Mouse (Mus musculus): ENCODE data around the gene Lama5. TPM values are rescaled to one million over a fixed set of nuclear protein-coding genes. Genes with fewer than 3 reads are reported as not detected.

The Lama5 gene
- polyA plus RNA-seq, 1 experiment from 2014 or later, result 65.1 TPM

DNA sequence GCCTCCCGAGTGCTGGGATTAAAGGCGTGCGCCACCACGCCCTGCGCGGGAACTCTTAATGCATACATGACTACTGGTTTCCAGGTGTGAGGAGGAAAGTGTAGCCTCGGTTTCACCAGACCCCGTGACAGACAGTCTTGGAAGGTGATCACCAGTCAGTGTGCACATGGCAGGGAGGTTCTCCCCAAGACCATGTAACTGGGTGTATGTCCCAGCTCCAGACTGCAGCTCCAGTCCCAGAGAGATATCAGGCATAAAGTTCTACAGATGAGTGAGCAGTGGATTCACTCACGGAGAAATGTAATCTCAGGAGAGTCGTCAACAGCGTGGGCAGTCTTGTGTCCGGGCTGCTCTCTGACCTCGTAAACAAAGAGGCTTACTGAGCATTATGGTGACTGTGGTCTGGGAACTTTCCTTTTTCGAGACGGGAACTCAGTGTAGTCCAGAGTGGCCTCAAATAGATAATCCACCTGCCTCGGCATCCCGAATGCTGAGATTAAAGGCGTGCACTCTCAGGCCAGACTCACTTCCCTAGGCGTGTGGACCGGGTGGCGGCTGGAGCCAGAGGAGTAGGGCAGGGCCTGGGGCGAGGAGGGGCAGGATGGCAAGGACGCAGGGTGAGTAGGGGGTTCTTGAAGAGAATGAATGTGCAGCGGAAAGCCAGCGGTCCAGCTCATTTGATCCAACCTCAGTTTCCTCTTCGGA lies 30.8 kb upstream of the Lama5 start:
- WGBS, result 24% methylated on average over 26 of the region's 26 CpGs
- H3K27ac ChIP-seq (ENCODE audit: low read depth), result peak overlapping the region; percentile 91
- H3K9me3 ChIP-seq (ENCODE audit: control insufficient read depth, low read length), result no peaks in the 10 kb centered on the region
- H3K9ac ChIP-seq (ENCODE audit: low read length), result peak overlapping the region; percentile 58
- H3K36me3 ChIP-seq (ENCODE audit: control insufficient read depth, insufficient read depth, low read length), result peaks cover 35% of the 10 kb centered on the region
- no peaks in the 10 kb centered on the region for H3K27me3 ChIP-seq (replicated peaks; ENCODE audit: control insufficient read depth, insufficient read depth, low read length)
- H3K4me2 ChIP-seq (ENCODE audit: low read length), result peak overlapping the region; percentile 82
- no peak for DNase-seq (ENCODE audit: low spot score)
- peaks cover 11% of the 10 kb centered on the region for H3K4me1 ChIP-seq (replicated peaks; ENCODE audit: control insufficient read depth, insufficient read depth, low read length)
- peak; percentile 71 for ATAC-seq (replicated peaks; ENCODE audit: low FRiP score, low TSS enrichment, low read depth)
- H3K4me3 ChIP-seq (ENCODE audit: low read depth, low read length), result peak overlapping the region; percentile 86

GRCm38 (mm10) chr2:180255701-180256100 lies 30.0 kb upstream of the Lama5 start:
- DNase-seq (ENCODE audit: low spot score) (no peak), ATAC-seq (replicated peaks; ENCODE audit: low FRiP score, low TSS enrichment, low read depth) (no peak)
- H3K9me3 ChIP-seq (ENCODE audit: control insufficient read depth, low read length), result no peaks in the 10 kb centered on the region
- H3K27ac ChIP-seq (ENCODE audit: low read depth), result no peak overlapping the region
- no peak overlapping the region for H3K9ac ChIP-seq (ENCODE audit: low read length)
- peaks cover 27% of the 10 kb centered on the region for H3K36me3 ChIP-seq (ENCODE audit: control insufficient read depth, insufficient read depth, low read length)
- H3K4me3 ChIP-seq (ENCODE audit: low read depth, low read length), result 0 out of 2 replicates have a peak overlapping the region, but pooled peaks have one; percentile 86
- H3K27me3 ChIP-seq (replicated peaks; ENCODE audit: control insufficient read depth, insufficient read depth, low read length), result no peaks in the 10 kb centered on the region
- WGBS, result 90% methylated on average over 9 of the region's 9 CpGs
- H3K4me1 ChIP-seq (replicated peaks; ENCODE audit: control insufficient read depth, insufficient read depth, low read length), result peaks cover 11% of the 10 kb centered on the region
- H3K4me2 ChIP-seq (ENCODE audit: low read length), result peak overlapping the region; percentile 82

GRCm38 (mm10) chr2:180254436-180255209 lies 29.0 kb upstream of the Lama5 start:
- no peak overlapping the region for H3K9ac ChIP-seq (ENCODE audit: low read length)
- H3K9me3 ChIP-seq (ENCODE audit: control insufficient read depth, low read length), result no peaks in the 10 kb centered on the region
- H3K27ac ChIP-seq (ENCODE audit: low read depth), result no peak overlapping the region
- no peak overlapping the region for H3K4me2 ChIP-seq (ENCODE audit: low read length)
- DNase-seq (ENCODE audit: low spot score), result no peak
- WGBS, result 83% methylated on average over 5 of the region's 5 CpGs
- no peak overlapping the region for H3K4me3 ChIP-seq (ENCODE audit: low read depth, low read length)
- H3K36me3 ChIP-seq (ENCODE audit: control insufficient read depth, insufficient read depth, low read length), result peaks cover 17% of the 10 kb centered on the region
- peaks cover 11% of the 10 kb centered on the region for H3K4me1 ChIP-seq (replicated peaks; ENCODE audit: control insufficient read depth, insufficient read depth, low read length)
- no peaks in the 10 kb centered on the region for H3K27me3 ChIP-seq (replicated peaks; ENCODE audit: control insufficient read depth, insufficient read depth, low read length)
- no peak for ATAC-seq (replicated peaks; ENCODE audit: low FRiP score, low TSS enrichment, low read depth)

- H3K9ac ChIP-seq (ENCODE audit: low read length), result no peak overlapping the region
- no peak overlapping the region for H3K4me2 ChIP-seq (ENCODE audit: low read length)
- no peak for ATAC-seq (replicated peaks; ENCODE audit: low FRiP score, low TSS enrichment, low read depth)
- H3K27me3 ChIP-seq (replicated peaks; ENCODE audit: control insufficient read depth, insufficient read depth, low read length), result no peaks in the 10 kb centered on the region
- no peak overlapping the region for H3K27ac ChIP-seq (ENCODE audit: low read depth)
- no peak for DNase-seq (ENCODE audit: low spot score)
- no peaks in the 10 kb centered on the region for H3K9me3 ChIP-seq (ENCODE audit: control insufficient read depth, low read length)
- peaks cover 8% of the 10 kb centered on the region; the same call in 1 of the 2 replicates for H3K4me1 ChIP-seq (replicated peaks; ENCODE audit: control insufficient read depth, insufficient read depth, low read length)
- H3K4me3 ChIP-seq (ENCODE audit: low read depth, low read length), result no peak overlapping the region
- no peaks in the 10 kb centered on the region for H3K36me3 ChIP-seq (ENCODE audit: control insufficient read depth, insufficient read depth, low read length)
- WGBS, result 62% methylated on average over 3 of the region's 3 CpGs
These were observed 26.2 kb upstream of the Lama5 start for GRCm38 (mm10) chr2:180251838-180252237.

DNA sequence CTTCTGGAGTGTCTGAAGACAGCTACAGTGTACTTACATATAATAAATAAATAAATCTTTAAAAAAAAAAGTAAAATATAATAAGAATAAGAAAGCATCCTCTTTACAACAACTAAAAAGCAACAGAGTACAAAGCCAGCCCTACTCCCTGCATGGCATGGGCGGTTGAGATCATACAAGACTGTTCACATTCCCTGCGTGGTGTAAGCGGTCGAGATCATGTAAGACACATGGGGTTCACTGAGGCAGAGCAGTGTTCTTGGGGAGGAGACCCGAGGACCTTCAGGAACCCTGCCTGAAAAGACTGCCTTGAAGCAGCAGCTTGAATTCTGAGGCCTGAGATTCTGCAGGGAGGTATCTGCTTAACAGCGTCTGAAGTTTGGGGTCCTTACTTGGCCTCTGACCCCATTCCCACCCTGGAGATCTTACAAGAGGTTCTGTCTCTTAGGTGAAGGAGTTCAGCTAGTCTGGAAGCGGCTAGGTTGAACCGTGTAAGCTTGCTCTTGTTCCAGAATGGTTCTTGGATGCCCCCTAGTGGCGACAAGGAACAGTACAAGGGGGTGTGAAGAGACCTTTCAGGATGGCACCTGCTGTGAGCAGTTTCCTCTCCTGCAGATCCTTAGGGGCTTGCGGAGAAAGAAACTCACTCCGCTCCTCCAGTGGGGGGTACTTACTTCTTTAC lies 25.4 kb upstream of the Lama5 start:
- no peak overlapping the region for H3K4me2 ChIP-seq (ENCODE audit: low read length)
- no peaks in the 10 kb centered on the region for H3K9me3 ChIP-seq (ENCODE audit: control insufficient read depth, low read length)
- no peak overlapping the region for H3K9ac ChIP-seq (ENCODE audit: low read length)
- H3K27ac ChIP-seq (ENCODE audit: low read depth), result no peak overlapping the region
- DNase-seq (ENCODE audit: low spot score), result peak; percentile 90
- no peaks in the 10 kb centered on the region for H3K36me3 ChIP-seq (ENCODE audit: control insufficient read depth, insufficient read depth, low read length)
- peaks cover 8% of the 10 kb centered on the region; the same call in 1 of the 2 replicates for H3K4me1 ChIP-seq (replicated peaks; ENCODE audit: control insufficient read depth, insufficient read depth, low read length)
- 29% methylated on average over 11 of the region's 11 CpGs for WGBS
- ATAC-seq (replicated peaks; ENCODE audit: low FRiP score, low TSS enrichment, low read depth), result peak; percentile 75
- H3K27me3 ChIP-seq (replicated peaks; ENCODE audit: control insufficient read depth, insufficient read depth, low read length), result no peaks in the 10 kb centered on the region
- H3K4me3 ChIP-seq (ENCODE audit: low read depth, low read length), result no peak overlapping the region

GRCm38 (mm10) chr2:180248947-180249660 lies 23.4 kb upstream of the Lama5 start:
- Histone ChIP-seq H3K4me3 (ENCODE audit: low read depth, low read length) (no peak overlapping the region), H3K4me1 (replicated peaks; ENCODE audit: control insufficient read depth, insufficient read depth, low read length) (0 out of 2 replicates have a peak, but pooled peaks cover 4% of the 10 kb centered on the region), H3K27me3 (replicated peaks; ENCODE audit: control insufficient read depth, insufficient read depth, low read length) (no peaks in the 10 kb centered on the region), H3K9ac (ENCODE audit: low read length) (no peak overlapping the region), H3K9me3 (ENCODE audit: control insufficient read depth, low read length) (no peaks in the 10 kb centered on the region), H3K4me2 (ENCODE audit: low read length) (no peak overlapping the region), H3K27ac (ENCODE audit: low read depth) (no peak overlapping the region), H3K36me3 (ENCODE audit: control insufficient read depth, insufficient read depth, low read length) (no peaks in the 10 kb centered on the region)
- ATAC-seq (replicated peaks; ENCODE audit: low FRiP score, low TSS enrichment, low read depth) (no peak), DNase-seq (ENCODE audit: low spot score) (no peak)
- 51% methylated on average over 9 of the region's 9 CpGs for WGBS

DNA sequence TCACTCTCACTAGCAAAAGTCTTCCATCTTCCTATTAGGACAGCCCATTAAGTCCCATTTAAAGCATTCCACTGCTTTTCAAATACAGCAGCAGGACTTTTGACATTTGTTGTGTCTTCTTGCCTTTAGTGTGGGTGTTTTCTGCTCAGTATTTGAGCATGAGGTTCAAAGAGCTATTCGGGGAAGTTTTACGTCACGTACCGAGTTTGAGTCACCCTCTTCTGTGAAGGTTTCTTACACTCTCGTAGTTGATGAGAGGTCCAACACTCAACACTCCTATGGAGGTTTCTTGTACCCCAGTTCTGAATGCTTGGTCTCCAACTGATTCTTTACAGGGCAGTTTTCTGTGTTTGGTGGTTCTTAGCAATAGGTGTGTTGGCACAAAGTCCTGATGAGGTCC lies 22.3 kb upstream of the Lama5 start:
- H3K4me1 ChIP-seq (replicated peaks; ENCODE audit: control insufficient read depth, insufficient read depth, low read length), result 0 out of 2 replicates have a peak, but pooled peaks cover 4% of the 10 kb centered on the region
- no peak overlapping the region for H3K4me3 ChIP-seq (ENCODE audit: low read depth, low read length)
- ATAC-seq (replicated peaks; ENCODE audit: low FRiP score, low TSS enrichment, low read depth) (no peak), DNase-seq (ENCODE audit: low spot score) (no peak)
- WGBS, result 85% methylated on average over 5 of the region's 5 CpGs
- H3K27ac ChIP-seq (ENCODE audit: low read depth), result no peak overlapping the region
- H3K27me3 ChIP-seq (replicated peaks; ENCODE audit: control insufficient read depth, insufficient read depth, low read length), result no peaks in the 10 kb centered on the region
- no peaks in the 10 kb centered on the region for H3K9me3 ChIP-seq (ENCODE audit: control insufficient read depth, low read length)
- H3K4me2 ChIP-seq (ENCODE audit: low read length), result no peak overlapping the region
- no peak overlapping the region for H3K9ac ChIP-seq (ENCODE audit: low read length)
- no peaks in the 10 kb centered on the region for H3K36me3 ChIP-seq (ENCODE audit: control insufficient read depth, insufficient read depth, low read length)

DNA sequence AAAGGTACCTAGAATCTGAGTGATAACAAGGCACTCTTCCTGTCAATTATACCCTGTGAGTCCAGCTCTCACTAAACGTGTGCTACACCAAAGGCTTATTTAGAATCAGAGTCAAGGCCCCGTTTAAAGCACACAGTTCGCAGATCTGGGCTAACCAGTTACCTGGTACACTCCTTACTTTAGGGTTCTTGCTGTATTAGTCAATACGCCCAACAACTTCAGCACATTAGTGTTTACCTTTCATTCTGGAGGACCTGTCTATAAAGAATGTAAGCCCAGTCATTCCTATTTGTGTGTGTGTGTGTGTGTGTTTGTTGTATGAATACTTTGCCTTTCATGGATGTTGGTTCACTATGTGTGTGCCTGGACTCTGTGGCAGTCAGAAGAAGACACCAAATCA lies 17.4 kb upstream of the Lama5 start:
- ATAC-seq (replicated peaks; ENCODE audit: low FRiP score, low TSS enrichment, low read depth), result no peak
- 85% methylated on average over 4 of the region's 4 CpGs for WGBS

More for the DNA sequence above, 17.4 kb upstream of the Lama5 start:
- no peaks in the 10 kb centered on the region for H3K36me3 ChIP-seq (ENCODE audit: control insufficient read depth, insufficient read depth, low read length)
- H3K4me1 ChIP-seq (replicated peaks; ENCODE audit: control insufficient read depth, insufficient read depth, low read length), result no peaks in the 10 kb centered on the region
- no peak for DNase-seq (ENCODE audit: low spot score)
- H3K9me3 ChIP-seq (ENCODE audit: control insufficient read depth, low read length), result no peaks in the 10 kb centered on the region
- no peak overlapping the region for H3K4me2 ChIP-seq (ENCODE audit: low read length)
- no peak overlapping the region for H3K9ac ChIP-seq (ENCODE audit: low read length)
- H3K27me3 ChIP-seq (replicated peaks; ENCODE audit: control insufficient read depth, insufficient read depth, low read length), result no peaks in the 10 kb centered on the region
- H3K27ac ChIP-seq (ENCODE audit: low read depth), result no peak overlapping the region
- no peak overlapping the region for H3K4me3 ChIP-seq (ENCODE audit: low read depth, low read length)
